Mouse (Mus musculus): ENCODE data around the gene Ifne. TPM values are rescaled to one million over a fixed set of nuclear protein-coding genes. Genes with fewer than 3 reads are reported as not detected.
"Not testable (repeated sequence)": the region's sequence is repeated elsewhere in the genome, so short reads cannot be mapped to it uniquely, and the experiment has no call there.

Gene Ifne
- polyA plus RNA-seq, 1 experiment, result not detected

GRCm38 (mm10) chr4:88851026-88851763 is 28.8 kb downstream of the Ifne start:
- Histone ChIP-seq H3K27ac (ENCODE audit: insufficient read depth, low read depth, low read length) (no peak overlapping the region), H3K4me1 (ENCODE audit: control insufficient read depth, insufficient read depth, low read length) (no peaks in the 10 kb centered on the region), H3K4me3 (ENCODE audit: insufficient read depth, low read depth, low read length) (no peak overlapping the region)
- 55% methylated on average over 4 of the region's 4 CpGs for WGBS
- no peak for TF ChIP-seq CTCF (IDR thresholded peaks at IDR 0.05; ENCODE audit: insufficient read depth, low read depth, low read length)
- no peak for TF ChIP-seq POLR2A (IDR thresholded peaks at IDR 0.05; ENCODE audit: insufficient read depth, low read depth, low read length)

- H3K4me1 ChIP-seq (ENCODE audit: control insufficient read depth, insufficient read depth, low read length), result no peaks in the 10 kb centered on the region
- WGBS, result 40% methylated on average over 1 of the region's 1 CpGs
Measured at GRCm38 (mm10) chr4:88849698-88850097, 30.3 kb downstream of the Ifne start, which contains the start of gene Ifna1. Ifna1 (plus strand) TSS chr4:88850087.

GRCm38 (mm10) chr4:88845334-88845733 is 34.7 kb downstream of the Ifne start:
- TF ChIP-seq CTCF (IDR thresholded peaks at IDR 0.05; ENCODE audit: insufficient read depth, low read depth, low read length) (no peak), POLR2A (IDR thresholded peaks at IDR 0.05; ENCODE audit: insufficient read depth, low read depth, low read length) (no peak)
- Histone ChIP-seq H3K4me3 (ENCODE audit: insufficient read depth, low read depth, low read length) (no peak overlapping the region), H3K27ac (ENCODE audit: insufficient read depth, low read depth, low read length) (no peak overlapping the region), H3K4me1 (ENCODE audit: control insufficient read depth, insufficient read depth, low read length) (no peaks in the 10 kb centered on the region)
- 50% methylated on average over 2 of the region's 2 CpGs for WGBS

More at GRCm38 (mm10) chr4:88849698-88850097, 30.3 kb downstream of the Ifne start, which contains the start of gene Ifna1:
- no peak for TF ChIP-seq POLR2A (IDR thresholded peaks at IDR 0.05; ENCODE audit: insufficient read depth, low read depth, low read length)
- no peak for TF ChIP-seq CTCF (IDR thresholded peaks at IDR 0.05; ENCODE audit: insufficient read depth, low read depth, low read length)
- H3K27ac ChIP-seq (ENCODE audit: insufficient read depth, low read depth, low read length), result no peak within 1 kb of the TSS
- no peak within 1 kb of the TSS for H3K4me3 ChIP-seq (ENCODE audit: insufficient read depth, low read depth, low read length)

GRCm38 (mm10) chr4:88841438-88841911 is 38.5 kb downstream of the Ifne start, which contains the start of gene Ifna4:
Ifna4 (plus strand) TSS chr4:88841861.
- no peak within 1 kb of the TSS for H3K27ac ChIP-seq (ENCODE audit: insufficient read depth, low read depth, low read length)
- 51% methylated on average over 2 of the region's 2 CpGs for WGBS
- no peak within 1 kb of the TSS for H3K4me3 ChIP-seq (ENCODE audit: insufficient read depth, low read depth, low read length)
- TF ChIP-seq POLR2A (IDR thresholded peaks at IDR 0.05; ENCODE audit: insufficient read depth, low read depth, low read length) (no peak), CTCF (IDR thresholded peaks at IDR 0.05; ENCODE audit: insufficient read depth, low read depth, low read length) (no peak)
- H3K4me1 ChIP-seq (ENCODE audit: control insufficient read depth, insufficient read depth, low read length), result no peaks in the 10 kb centered on the region

- Histone ChIP-seq H3K4me3 (ENCODE audit: insufficient read depth, low read depth, low read length) (no peak overlapping the region), H3K4me1 (ENCODE audit: control insufficient read depth, insufficient read depth, low read length) (no peaks in the 10 kb centered on the region), H3K27ac (ENCODE audit: insufficient read depth, low read depth, low read length) (no peak overlapping the region)
- no peak for TF ChIP-seq CTCF (IDR thresholded peaks at IDR 0.05; ENCODE audit: insufficient read depth, low read depth, low read length)
- no peak for TF ChIP-seq POLR2A (IDR thresholded peaks at IDR 0.05; ENCODE audit: insufficient read depth, low read depth, low read length)
- 71% methylated on average over 3 of the region's 3 CpGs for WGBS
Measured at GRCm38 (mm10) chr4:88840058-88840457, 39.9 kb downstream of the Ifne start.

- Histone ChIP-seq H3K27ac (ENCODE audit: insufficient read depth, low read depth, low read length) (no peak overlapping the region), H3K4me1 (ENCODE audit: control insufficient read depth, insufficient read depth, low read length) (no peaks in the 10 kb centered on the region), H3K4me3 (ENCODE audit: insufficient read depth, low read depth, low read length) (no peak overlapping the region)
- WGBS, result 43% methylated on average over 3 of the region's 3 CpGs
- TF ChIP-seq CTCF (IDR thresholded peaks at IDR 0.05; ENCODE audit: insufficient read depth, low read depth, low read length) (no peak), POLR2A (IDR thresholded peaks at IDR 0.05; ENCODE audit: insufficient read depth, low read depth, low read length) (no peak)
Measured at GRCm38 (mm10) chr4:88838828-88839227, 41.2 kb downstream of the Ifne start.

GRCm38 (mm10) chr4:88835225-88835624 is 44.8 kb downstream of the Ifne start, which contains the start of gene Ifna5:
Ifna5 (plus strand) TSS chr4:88835525.
- 75% methylated on average over 1 of the region's 1 CpGs for WGBS
- not testable (repeated sequence) for H3K27ac ChIP-seq (ENCODE audit: insufficient read depth, low read depth, low read length)

GRCm38 (mm10) chr4:88830523-88830922 is 49.5 kb downstream of the Ifne start:
- Histone ChIP-seq H3K4me1 (ENCODE audit: control insufficient read depth, insufficient read depth, low read length) (no peaks in the 10 kb centered on the region), H3K4me3 (ENCODE audit: insufficient read depth, low read depth, low read length) (no peak overlapping the region), H3K27ac (ENCODE audit: insufficient read depth, low read depth, low read length) (no peak overlapping the region)
- WGBS, result 22% methylated on average over 4 of the region's 4 CpGs
- TF ChIP-seq CTCF (IDR thresholded peaks at IDR 0.05; ENCODE audit: insufficient read depth, low read depth, low read length) (no peak), POLR2A (IDR thresholded peaks at IDR 0.05; ENCODE audit: insufficient read depth, low read depth, low read length) (no peak)

More at GRCm38 (mm10) chr4:88835225-88835624, 44.8 kb downstream of the Ifne start, which contains the start of gene Ifna5:
- H3K4me3 ChIP-seq (ENCODE audit: insufficient read depth, low read depth, low read length); H3K4me1 ChIP-seq (ENCODE audit: control insufficient read depth, insufficient read depth, low read length): not testable (repeated sequence)

Other genes with a start within 250 kb of the Ifne start
- not detected in 2 replicates for gene C87499, start 245.8 kb downstream of the Ifne start, polyA plus RNA-seq (2012; ENCODE audit: insufficient read depth, insufficient read length, low replicate concordance, missing spikeins)
- not detected in 2 replicates for gene Ifna13, start 235.7 kb downstream of the Ifne start, polyA plus RNA-seq (2012; ENCODE audit: insufficient read depth, insufficient read length, low replicate concordance, missing spikeins)
- gene Ifna16, start 203.3 kb downstream of the Ifne start, polyA plus RNA-seq (2012; ENCODE audit: insufficient read depth, insufficient read length, low replicate concordance, missing spikeins), result not detected in 2 replicates
- not detected in 2 replicates for gene Ifna2, start 196.3 kb downstream of the Ifne start, polyA plus RNA-seq (2012; ENCODE audit: insufficient read depth, insufficient read length, low replicate concordance, missing spikeins)
- not detected in 2 replicates for gene Ifnab, start 188.8 kb downstream of the Ifne start, polyA plus RNA-seq (2012; ENCODE audit: insufficient read depth, insufficient read length, low replicate concordance, missing spikeins)
- not detected in 2 replicates for gene Gm26566, start 158.4 kb downstream of the Ifne start, polyA plus RNA-seq (2012; ENCODE audit: insufficient read depth, insufficient read length, low replicate concordance, missing spikeins)
- not detected in 2 replicates for gene Klhl9, start 157.7 kb downstream of the Ifne start, polyA plus RNA-seq (2012; ENCODE audit: insufficient read depth, insufficient read length, low replicate concordance, missing spikeins)
- gene Gm13271, start 125.3 kb downstream of the Ifne start, polyA plus RNA-seq (2012; ENCODE audit: insufficient read depth, insufficient read length, low replicate concordance, missing spikeins), result not detected in 2 replicates
- not detected in 2 replicates for gene Gm13283, start 120.1 kb downstream of the Ifne start, polyA plus RNA-seq (2012; ENCODE audit: insufficient read depth, insufficient read length, low replicate concordance, missing spikeins)
- not detected in 2 replicates for gene Gm13290, start 106.4 kb downstream of the Ifne start, polyA plus RNA-seq (2012; ENCODE audit: insufficient read depth, insufficient read length, low replicate concordance, missing spikeins)
- not detected in 2 replicates for gene Gm13289, start 103.3 kb downstream of the Ifne start, polyA plus RNA-seq (2012; ENCODE audit: insufficient read depth, insufficient read length, low replicate concordance, missing spikeins)
- gene Gm13272, start 100.4 kb downstream of the Ifne start, polyA plus RNA-seq (2012; ENCODE audit: insufficient read depth, insufficient read length, low replicate concordance, missing spikeins), result not detected in 2 replicates
- gene Ifnz, start 98.1 kb downstream of the Ifne start, polyA plus RNA-seq (2012; ENCODE audit: insufficient read depth, insufficient read length, low replicate concordance, missing spikeins), result not detected in 2 replicates
- not detected in 2 replicates for gene Gm13276, start 94.5 kb downstream of the Ifne start, polyA plus RNA-seq (2012; ENCODE audit: insufficient read depth, insufficient read length, low replicate concordance, missing spikeins)
- gene Gm13277, start 91.6 kb downstream of the Ifne start, polyA plus RNA-seq (2012; ENCODE audit: insufficient read depth, insufficient read length, low replicate concordance, missing spikeins), result not detected in 2 replicates
- not detected in 2 replicates for gene Gm13278, start 88.7 kb downstream of the Ifne start, polyA plus RNA-seq (2012; ENCODE audit: insufficient read depth, insufficient read length, low replicate concordance, missing spikeins)
- gene Gm13275, start 85.7 kb downstream of the Ifne start, polyA plus RNA-seq (2012; ENCODE audit: insufficient read depth, insufficient read length, low replicate concordance, missing spikeins), result not detected in 2 replicates
- gene Gm13279, start 82.8 kb downstream of the Ifne start, polyA plus RNA-seq (2012; ENCODE audit: insufficient read depth, insufficient read length, low replicate concordance, missing spikeins), result not detected in 2 replicates
- gene Gm13285, start 80.5 kb downstream of the Ifne start, polyA plus RNA-seq (2012; ENCODE audit: insufficient read depth, insufficient read length, low replicate concordance, missing spikeins), result not detected in 2 replicates
- not detected in 2 replicates for gene Gm13287, start 76.9 kb downstream of the Ifne start, polyA plus RNA-seq (2012; ENCODE audit: insufficient read depth, insufficient read length, low replicate concordance, missing spikeins)
- gene Gm13288, start 74.7 kb downstream of the Ifne start, polyA plus RNA-seq (2012; ENCODE audit: insufficient read depth, insufficient read length, low replicate concordance, missing spikeins), result not detected in 2 replicates
- not detected in 2 replicates for gene Ifna7, start 64.0 kb downstream of the Ifne start, polyA plus RNA-seq (2012; ENCODE audit: insufficient read depth, insufficient read length, low replicate concordance, missing spikeins)
- gene Ifna11, start 60.2 kb downstream of the Ifne start, polyA plus RNA-seq (2012; ENCODE audit: insufficient read depth, insufficient read length, low replicate concordance, missing spikeins), result not detected in 2 replicates
- gene Ifna6, start 52.8 kb downstream of the Ifne start, polyA plus RNA-seq (2012; ENCODE audit: insufficient read depth, insufficient read length, low replicate concordance, missing spikeins), result not detected in 2 replicates
- not detected in 2 replicates for gene Ifna5, start 44.7 kb downstream of the Ifne start, polyA plus RNA-seq (2012; ENCODE audit: insufficient read depth, insufficient read length, low replicate concordance, missing spikeins)
- gene Ifna4, start 38.3 kb downstream of the Ifne start, polyA plus RNA-seq (2012; ENCODE audit: insufficient read depth, insufficient read length, low replicate concordance, missing spikeins), result not detected in 2 replicates
- not detected in 2 replicates for gene Ifna1, start 30.1 kb downstream of the Ifne start, polyA plus RNA-seq (2012; ENCODE audit: insufficient read depth, insufficient read length, low replicate concordance, missing spikeins)

Measured in olfactory bulb, adult 2 months (tissue).